Mouse (Mus musculus) stomach, adult 2 months (tissue): Measurements from ENCODE around the gene Eif2b2. TPM values are rescaled to one million over a fixed set of nuclear protein-coding genes. Genes with fewer than 3 reads are reported as not detected.

Experiments used
- polyA plus RNA-seq: library from polyadenylated mRNA; depleted of rRNA; stranded (reverse); fragments of >200 nt; gene quantifications from 2 replicates; pipeline ENCODE4 v1.2.3, GENCODE M21; 2012; rRNA removed

Gene Eif2b2
- 43.4 and 58.5 TPM in 2 replicates for polyA plus RNA-seq

DNA sequence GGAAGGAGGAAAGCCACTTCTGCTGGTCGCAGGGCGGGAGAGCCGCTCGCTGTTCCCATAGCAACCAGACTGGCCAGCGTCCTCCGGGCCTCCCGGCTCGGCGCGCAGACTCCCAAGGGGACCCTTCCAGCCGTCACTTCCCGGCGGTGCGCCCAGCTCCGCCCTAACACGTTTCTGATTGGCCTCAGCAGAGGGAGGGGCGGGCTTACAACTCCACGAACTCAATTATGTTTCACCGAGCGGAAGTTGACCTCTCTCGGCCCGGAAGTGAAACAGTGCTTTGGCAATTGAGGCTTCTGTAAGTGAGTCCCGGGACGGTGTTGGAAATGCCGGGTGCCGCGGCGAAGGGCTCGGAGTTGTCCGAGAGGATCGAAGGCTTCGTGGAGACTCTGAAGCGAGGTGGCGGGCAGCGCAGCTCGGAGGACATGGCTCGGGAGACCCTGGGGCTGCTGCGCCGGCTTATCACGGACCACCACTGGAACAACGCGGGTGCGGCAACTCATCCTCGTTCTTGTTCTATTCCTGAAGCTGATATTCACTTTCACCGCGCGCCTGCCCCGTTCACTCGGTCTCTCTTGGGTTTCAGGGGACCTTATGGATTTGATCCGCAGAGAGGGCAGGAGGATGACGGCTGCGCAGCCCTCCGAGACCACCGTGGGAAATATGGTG, at the start of gene Eif2b2:
Eif2b2 (plus strand) TSS at position 246 of the 669 bp plus-strand sequence.

GRCm38 (mm10) chr12:85177740-85178239, 41.5 kb upstream of the Eif2b2 start, which contains the start of gene Pgf:
Gene Pgf, minus strand, starts transcription at chr12:85177790.

GRCm38 (mm10) chr12:85270319-85270718, 51.0 kb downstream of the Eif2b2 start, which contains the start of gene Mlh3:
Gene Mlh3, minus strand, starts transcription at chr12:85270599.

Other genes starting within 250 kb of the Eif2b2 start
- 5.0 and 6.9 TPM in 2 replicates for gene Fcf1, start 248.6 kb upstream of the Eif2b2 start, polyA plus RNA-seq
- gene Arel1, start 248.6 kb upstream of the Eif2b2 start, polyA plus RNA-seq: 5.4 and 6.9 TPM in 2 replicates
- 2.7 and 5.3 TPM in 2 replicates for gene Ylpm1, start 223.2 kb upstream of the Eif2b2 start, polyA plus RNA-seq
- gene Prox2, start 108.7 kb upstream of the Eif2b2 start, polyA plus RNA-seq: 0.24 and 0.44 TPM in 2 replicates
- 30.4 and 32.0 TPM in 2 replicates for gene Dlst, start 108.6 kb upstream of the Eif2b2 start, polyA plus RNA-seq
- 0.35 and 0.47 TPM in 2 replicates for gene Rps6kl1, start 68.2 kb upstream of the Eif2b2 start, polyA plus RNA-seq
- 0.54 and 1.4 TPM in 2 replicates for gene Pgf, start 41.7 kb upstream of the Eif2b2 start, polyA plus RNA-seq
- gene Mlh3, start 51.1 kb downstream of the Eif2b2 start, polyA plus RNA-seq: 0.47 and 1.1 TPM in 2 replicates
- 0.88 and 1.3 TPM in 2 replicates for gene Acyp1, start 69.0 kb downstream of the Eif2b2 start, polyA plus RNA-seq
- gene Zc2hc1c, start 69.1 kb downstream of the Eif2b2 start, polyA plus RNA-seq: 0.12 and 0.14 TPM in 2 replicates
- gene Nek9, start 119.9 kb downstream of the Eif2b2 start, polyA plus RNA-seq: 6.2 and 6.3 TPM in 2 replicates
- 190 and 255 TPM in 2 replicates for gene Tmed10, start 155.4 kb downstream of the Eif2b2 start, polyA plus RNA-seq